Mouse (Mus musculus) limb, embryonic 10.5 days (tissue): ENCODE results near the gene March4. TPM values are rescaled to one million over a fixed set of nuclear protein-coding genes. Genes with fewer than 3 reads are reported as not detected.

ENCODE experiments used
- DNase-seq: peaks from one replicate; pipeline ENCODE4 v3.0.0-alpha.2; 2017; ENCODE audit warnings: low spot score
- H3K27ac ChIP-seq: fragments of 300-500 bp; sonication (generic); 2 replicates; pipeline ENCODE4 v1.5.1; 2016; ENCODE audit warnings: mild to moderate bottlenecking
- H3K27me3 ChIP-seq: fragments of 300-500 bp; sonication (generic); 2 replicates; pipeline ENCODE4 v1.6.1; 2016; ENCODE audit warnings: low read depth, mild to moderate bottlenecking; ENCODE audit not compliant: poor library complexity, severe bottlenecking
- H3K36me3 ChIP-seq: fragments of 300-500 bp; sonication (generic); 2 replicates; pipeline ENCODE4 v1.6.1; 2016; ENCODE audit warnings: mild to moderate bottlenecking, moderate library complexity
- H3K4me1 ChIP-seq: fragments of 300-500 bp; sonication (generic); 2 replicates; pipeline ENCODE4 v1.6.1; 2016
- H3K4me3 ChIP-seq: fragments of 300-500 bp; sonication (generic); 2 replicates; pipeline ENCODE4 v1.5.1; 2016; ENCODE audit warnings: mild to moderate bottlenecking, moderate library complexity
- H3K9me3 ChIP-seq: fragments of 300-500 bp; sonication (generic); replicated peaks from 2 replicates; pipeline ENCODE4 v1.6.1; 2016; ENCODE audit warnings: mild to moderate bottlenecking
- WGBS: fragments of 180-500 bp; shearing (Covaris S2); methylation state at CpG from one replicate; pipeline ENCODE4 v1.1.7; 2016; 5-methylcytosine and 5-hydroxymethylcytosine counted together
- polyA plus RNA-seq: library from polyadenylated mRNA; unstranded; fragments of >200 nt; fragmentation: Nextera tagmentation; extraction: Ambion mirVana; gene quantifications from 2 replicates; pipeline ENCODE4 v1.2.1, GENCODE M21; 2016

March4 gene
- polyA plus RNA-seq, 1 experiment from 2014 or later = not detected

- H3K36me3 ChIP-seq = no peaks in the 10 kb centered on the region
- no peak overlapping the region for H3K4me3 ChIP-seq
- peaks cover 5% of the 10 kb centered on the region for H3K4me1 ChIP-seq
- H3K27ac ChIP-seq = no peak overlapping the region
- H3K27me3 ChIP-seq = no peaks in the 10 kb centered on the region
- no peak for DNase-seq
- 79% methylated on average over 6 of the region's 6 CpGs for WGBS
- H3K9me3 ChIP-seq = no peaks in the 10 kb centered on the region
Observed at GRCm38 (mm10) chr1:72564334-72564962, 27.7 kb upstream of the March4 start.

- H3K4me3 ChIP-seq = no peak overlapping the region
- H3K9me3 ChIP-seq = no peaks in the 10 kb centered on the region
- no peaks in the 10 kb centered on the region for H3K36me3 ChIP-seq
- H3K4me1 ChIP-seq = no peaks in the 10 kb centered on the region
- no peak overlapping the region for H3K27ac ChIP-seq
- WGBS = 68% methylated on average over 2 of the region's 2 CpGs
- DNase-seq = no peak
- no peaks in the 10 kb centered on the region for H3K27me3 ChIP-seq
Observed at GRCm38 (mm10) chr1:72558625-72559024, 21.9 kb upstream of the March4 start.

GRCm38 (mm10) chr1:72556471-72556870 lies 19.7 kb upstream of the March4 start:
- DNase-seq = no peak
- Histone ChIP-seq H3K27me3 (no peaks in the 10 kb centered on the region), H3K4me3 (no peak overlapping the region), H3K36me3 (no peaks in the 10 kb centered on the region), H3K27ac (no peak overlapping the region), H3K4me1 (no peaks in the 10 kb centered on the region), H3K9me3 (no peaks in the 10 kb centered on the region)
- WGBS = 91% methylated on average over 3 of the region's 3 CpGs

GRCm38 (mm10) chr1:72550317-72550716 lies 13.6 kb upstream of the March4 start:
- Histone ChIP-seq H3K27me3 (no peaks in the 10 kb centered on the region), H3K9me3 (no peaks in the 10 kb centered on the region), H3K4me1 (no peaks in the 10 kb centered on the region), H3K4me3 (no peak overlapping the region), H3K36me3 (no peaks in the 10 kb centered on the region), H3K27ac (no peak overlapping the region)
- WGBS = 87% methylated on average over 2 of the region's 2 CpGs
- DNase-seq = no peak

GRCm38 (mm10) chr1:72538266-72538665 lies 1.5 kb upstream of the March4 start:
- Histone ChIP-seq H3K27me3 (peaks cover 49% of the 10 kb centered on the region), H3K4me1 (peaks cover 14% of the 10 kb centered on the region), H3K27ac (no peak overlapping the region), H3K9me3 (no peaks in the 10 kb centered on the region), H3K4me3 (no peak overlapping the region), H3K36me3 (no peaks in the 10 kb centered on the region)
- WGBS = 90% methylated on average over 5 of the region's 5 CpGs
- no peak for DNase-seq

- Histone ChIP-seq H3K27me3 (peaks cover 53% of the 10 kb centered on the region), H3K4me1 (peaks cover 14% of the 10 kb centered on the region), H3K27ac (no peak overlapping the region), H3K4me3 (peak overlapping the region; percentile 36), H3K36me3 (no peaks in the 10 kb centered on the region), H3K9me3 (no peaks in the 10 kb centered on the region)
- no peak for DNase-seq
- 1% methylated on average over 34 of the region's 36 CpGs for WGBS
Observed at GRCm38 (mm10) chr1:72535725-72536571, 782 bp downstream of the March4 start.

GRCm38 (mm10) chr1:72533439-72533838 lies 3.3 kb downstream of the March4 start:
- Histone ChIP-seq H3K36me3 (no peaks in the 10 kb centered on the region), H3K27me3 (peaks cover 53% of the 10 kb centered on the region), H3K4me1 (peaks cover 14% of the 10 kb centered on the region), H3K4me3 (no peak overlapping the region), H3K27ac (no peak overlapping the region), H3K9me3 (no peaks in the 10 kb centered on the region)
- no peak for DNase-seq

- H3K4me3 ChIP-seq = no peak overlapping the region
- no peak overlapping the region for H3K27ac ChIP-seq
- H3K4me1 ChIP-seq = peaks cover 14% of the 10 kb centered on the region
- no peaks in the 10 kb centered on the region for H3K36me3 ChIP-seq
- DNase-seq = no peak
- WGBS = 88% methylated on average over 5 of the region's 5 CpGs
- H3K9me3 ChIP-seq = no peaks in the 10 kb centered on the region
- H3K27me3 ChIP-seq = peaks cover 48% of the 10 kb centered on the region
Observed at GRCm38 (mm10) chr1:72532926-72533325, 3.8 kb downstream of the March4 start.

GRCm38 (mm10) chr1:72530516-72531196 lies 6.1 kb downstream of the March4 start:
- no peaks in the 10 kb centered on the region for H3K36me3 ChIP-seq
- H3K27ac ChIP-seq = no peak overlapping the region
- 83% methylated on average over 8 of the region's 8 CpGs for WGBS

GRCm38 (mm10) chr1:72529192-72529591 lies 7.5 kb downstream of the March4 start:
- H3K27ac ChIP-seq = no peak overlapping the region
- H3K4me1 ChIP-seq = no peaks in the 10 kb centered on the region
- H3K4me3 ChIP-seq = no peak overlapping the region
- H3K36me3 ChIP-seq = no peaks in the 10 kb centered on the region
- 86% methylated on average over 4 of the region's 4 CpGs for WGBS
- no peaks in the 10 kb centered on the region for H3K9me3 ChIP-seq
- no peak for DNase-seq
- peaks cover 13% of the 10 kb centered on the region for H3K27me3 ChIP-seq

More at GRCm38 (mm10) chr1:72530516-72531196, 6.1 kb downstream of the March4 start:
- DNase-seq = no peak
- Histone ChIP-seq H3K9me3 (no peaks in the 10 kb centered on the region), H3K4me1 (no peaks in the 10 kb centered on the region), H3K4me3 (no peak overlapping the region), H3K27me3 (peaks cover 27% of the 10 kb centered on the region)

GRCm38 (mm10) chr1:72523601-72524000 lies 13.1 kb downstream of the March4 start:
- Histone ChIP-seq H3K4me1 (no peaks in the 10 kb centered on the region), H3K36me3 (no peaks in the 10 kb centered on the region), H3K9me3 (no peaks in the 10 kb centered on the region), H3K27me3 (no peaks in the 10 kb centered on the region), H3K4me3 (no peak overlapping the region), H3K27ac (no peak overlapping the region)
- 82% methylated on average over 6 of the region's 6 CpGs for WGBS
- no peak for DNase-seq

- H3K4me3 ChIP-seq = no peak overlapping the region
- no peak for DNase-seq
- H3K9me3 ChIP-seq = no peaks in the 10 kb centered on the region
- H3K27me3 ChIP-seq = no peaks in the 10 kb centered on the region
- 89% methylated on average over 7 of the region's 7 CpGs for WGBS
- H3K36me3 ChIP-seq = no peaks in the 10 kb centered on the region
- no peak overlapping the region for H3K27ac ChIP-seq
- H3K4me1 ChIP-seq = 0 out of 2 replicates have a peak, but pooled peaks cover 2% of the 10 kb centered on the region
Observed at GRCm38 (mm10) chr1:72510778-72511520, 25.8 kb downstream of the March4 start.
